8 mouse cellular contexts compared by ENCODE assay signal in genomic region chr10:128565206-128565787, GRCm38 (mm10). TPM values are rescaled to one million over a fixed set of nuclear protein-coding genes. Genes with fewer than 3 reads are reported as not detected.
DNase-seq lines count a peak whose midpoint lies in the region; ATAC-seq and TF ChIP-seq lines count a peak whose summit lies in the region.

No protein-coding gene starts in this region.

- H3K9ac ChIP-seq in forebrain, embryonic 16.5 days (replicated peaks; ENCODE audit: low read depth, low read length) = peak overlapping the region; percentile 92
- peak overlapping the region; percentile 94 for H3K9ac ChIP-seq in kidney, embryonic 15.5 days
- peak overlapping the region; percentile 79 for H3K9ac ChIP-seq in stomach, embryonic 14.5 days (replicated peaks; ENCODE audit: low read depth, low read length)

- no peaks in the 10 kb centered on the region for H3K27me3 ChIP-seq in forebrain, embryonic 16.5 days (replicated peaks; ENCODE audit: control insufficient read depth, insufficient read depth, low read length)
- H3K27me3 ChIP-seq in kidney, embryonic 15.5 days = no peaks in the 10 kb centered on the region
- H3K27me3 ChIP-seq in stomach, embryonic 14.5 days (ENCODE audit: control insufficient read depth, insufficient read depth, low read length) = no peaks in the 10 kb centered on the region

- under 1% methylated on average over 46 of the region's 46 CpGs for WGBS in forebrain, embryonic 16.5 days
- WGBS in kidney, embryonic 15.5 days = under 1% methylated on average over 45 of the region's 46 CpGs
- under 1% methylated on average over 44 of the region's 46 CpGs for WGBS in stomach, embryonic 14.5 days

- H3K9me3 ChIP-seq in forebrain, embryonic 16.5 days (ENCODE audit: control insufficient read depth, low read length) = no peaks in the 10 kb centered on the region
- H3K9me3 ChIP-seq in kidney, embryonic 15.5 days (replicated peaks) = no peaks in the 10 kb centered on the region
- H3K9me3 ChIP-seq in stomach, embryonic 14.5 days (ENCODE audit: control insufficient read depth, low read depth, low read length) = no peaks in the 10 kb centered on the region

- peak overlapping the region; percentile 93 for H3K27ac ChIP-seq in layer of hippocampus, adult 2 months
- peak overlapping the region; percentile 92 for H3K27ac ChIP-seq in forebrain, embryonic 16.5 days (ENCODE audit: low read length)
- peak overlapping the region; percentile 93 for H3K27ac ChIP-seq in kidney, embryonic 15.5 days
- H3K27ac ChIP-seq in stomach, embryonic 14.5 days (ENCODE audit: low read length) = peak overlapping the region; percentile 91

- H3K4me3 ChIP-seq in layer of hippocampus, adult 2 months = peak overlapping the region; percentile 76
- peak overlapping the region; percentile 96 for H3K4me3 ChIP-seq in forebrain, embryonic 16.5 days (replicated peaks; ENCODE audit: low read length)
- H3K4me3 ChIP-seq in kidney, embryonic 15.5 days (replicated peaks) = peak overlapping the region; percentile 91
- peak overlapping the region; percentile 90 for H3K4me3 ChIP-seq in stomach, embryonic 14.5 days (ENCODE audit: low read depth, low read length)

- ATAC-seq in activated CD4-positive, CD25-positive, alpha-beta regulatory T cell, adult 4 months = peak; percentile 4
- ATAC-seq in forebrain, embryonic 16.5 days = peak; percentile 22
- ATAC-seq in kidney, embryonic 15.5 days (replicated peaks; ENCODE audit: low FRiP score) = peak; percentile 29
- ATAC-seq in megakaryocyte, adult 5-6 weeks (ENCODE audit: poor library complexity, severe bottlenecking) = peak; percentile 34
- ATAC-seq in stomach, embryonic 14.5 days (ENCODE audit: insufficient number of reproducible peaks, insufficient read depth, low FRiP score, low read depth) = peak; percentile 7; the same call in 1 of the 2 replicates

- H3K4me2 ChIP-seq in forebrain, embryonic 16.5 days (ENCODE audit: low read length) = peak overlapping the region; percentile 98
- H3K4me2 ChIP-seq in kidney, embryonic 15.5 days = peak overlapping the region; percentile 85
- H3K4me2 ChIP-seq in stomach, embryonic 14.5 days (replicated peaks; ENCODE audit: low read depth, low read length) = peak overlapping the region; percentile 86

- peaks cover 17% of the 10 kb centered on the region for H3K36me3 ChIP-seq in forebrain, embryonic 16.5 days (ENCODE audit: control insufficient read depth, insufficient read depth)
- peaks cover 37% of the 10 kb centered on the region for H3K36me3 ChIP-seq in kidney, embryonic 15.5 days
- peaks cover 32% of the 10 kb centered on the region for H3K36me3 ChIP-seq in stomach, embryonic 14.5 days (ENCODE audit: control insufficient read depth, insufficient read depth, low read length)

- DNase-seq in layer of hippocampus, adult 2 months (ENCODE audit: low spot score in 2 of 2) = no peak
- DNase-seq in layer of hippocampus, adult 11-12 months (ENCODE audit: low spot score) = no peak
- DNase-seq in right cerebral cortex, adult 18-20 months = no peak

- TF ChIP-seq CTCF in layer of hippocampus, adult 2 months (conservative IDR thresholded peaks at IDR 0.05) = no peak

- H3K4me1 ChIP-seq in forebrain, embryonic 16.5 days (replicated peaks; ENCODE audit: control insufficient read depth, insufficient read depth, low read length) = peaks cover 16% of the 10 kb centered on the region
- peaks cover 23% of the 10 kb centered on the region for H3K4me1 ChIP-seq in kidney, embryonic 15.5 days
- H3K4me1 ChIP-seq in stomach, embryonic 14.5 days (ENCODE audit: control insufficient read depth, insufficient read depth, low read length) = peaks cover 12% of the 10 kb centered on the region

RNA-seq across cellular contexts. Expression of gene Pa2g4, which starts 0.5 kb away (rescaled TPM):
- total RNA-seq in layer of hippocampus, adult 2 months (2021) = 10 to 100 TPM; 61.4 to 64.4 TPM
- 100 to 1,000 TPM; 136 to 160 TPM for polyA plus RNA-seq in activated CD4-positive, CD25-positive, alpha-beta regulatory T cell, adult 4 months (2017; shearing (Covaris generic))
- 149 and 152 TPM in 2 replicates for polyA plus RNA-seq in forebrain, embryonic 16.5 days (2015; fragmentation: Nextera tagmentation; extraction: Ambion mirVana)
- 205 and 207 TPM in 2 replicates for polyA plus RNA-seq in kidney, embryonic 15.5 days (2015; fragmentation: Nextera tagmentation; extraction: Ambion mirVana)
- total RNA-seq in megakaryocyte, adult 5-6 weeks (2015) = 116 TPM in 2 replicates
- total RNA-seq in megakaryocyte, adult 5-6 weeks (2017) = 90.4 and 95.0 TPM in 2 replicates
- polyA plus RNA-seq in stomach, embryonic 14.5 days (2014; fragmentation: Nextera tagmentation; extraction: Ambion mirVana) = 210 and 218 TPM in 2 replicates

RNA-seq across cellular contexts. Expression of gene Rpl41, which starts 16.2 kb away (rescaled TPM):
- 1,000 to 10,000 TPM; 1,438 to 1,486 TPM for total RNA-seq in layer of hippocampus, adult 2 months (2021)
- 1,000 to 10,000 TPM; 5,950 to 7,803 TPM for polyA plus RNA-seq in activated CD4-positive, CD25-positive, alpha-beta regulatory T cell, adult 4 months (2017; shearing (Covaris generic))
- 2,032 and 2,064 TPM in 2 replicates for polyA plus RNA-seq in forebrain, embryonic 16.5 days (2015; fragmentation: Nextera tagmentation; extraction: Ambion mirVana)
- polyA plus RNA-seq in kidney, embryonic 15.5 days (2015; fragmentation: Nextera tagmentation; extraction: Ambion mirVana) = 4,214 and 4,446 TPM in 2 replicates
- total RNA-seq in megakaryocyte, adult 5-6 weeks (2015) = 2,152 and 2,213 TPM in 2 replicates
- total RNA-seq in megakaryocyte, adult 5-6 weeks (2017) = 1,919 and 2,042 TPM in 2 replicates
- polyA plus RNA-seq in stomach, embryonic 14.5 days (2014; fragmentation: Nextera tagmentation; extraction: Ambion mirVana) = 4,724 and 5,059 TPM in 2 replicates

RNA-seq across cellular contexts. Expression of gene Zc3h10, which starts 17.7 kb away (rescaled TPM):
- total RNA-seq in layer of hippocampus, adult 2 months (2021) = 10 to 100 TPM; 12.2 to 14.3 TPM
- polyA plus RNA-seq in activated CD4-positive, CD25-positive, alpha-beta regulatory T cell, adult 4 months (2017; shearing (Covaris generic)) = 10 to 100 TPM in 1 of 2 experiments, 1 to 10 TPM in 1; 6.4 to 10.1 TPM
- polyA plus RNA-seq in forebrain, embryonic 16.5 days (2015; fragmentation: Nextera tagmentation; extraction: Ambion mirVana) = 20.9 and 21.7 TPM in 2 replicates
- 16.2 and 17.7 TPM in 2 replicates for polyA plus RNA-seq in kidney, embryonic 15.5 days (2015; fragmentation: Nextera tagmentation; extraction: Ambion mirVana)
- 6.0 and 8.1 TPM in 2 replicates for total RNA-seq in megakaryocyte, adult 5-6 weeks (2015)
- 12.9 and 14.5 TPM in 2 replicates for total RNA-seq in megakaryocyte, adult 5-6 weeks (2017)
- polyA plus RNA-seq in stomach, embryonic 14.5 days (2014; fragmentation: Nextera tagmentation; extraction: Ambion mirVana) = 8.8 and 10.7 TPM in 2 replicates

RNA-seq across cellular contexts. Expression of gene Erbb3, which starts 24.2 kb away (rescaled TPM):
- total RNA-seq in layer of hippocampus, adult 2 months (2021) = 1 to 10 TPM; 5.7 to 5.9 TPM
- 1 to 10 TPM; 4.1 to 4.2 TPM for polyA plus RNA-seq in activated CD4-positive, CD25-positive, alpha-beta regulatory T cell, adult 4 months (2017; shearing (Covaris generic))
- 0.46 and 0.62 TPM in 2 replicates for polyA plus RNA-seq in forebrain, embryonic 16.5 days (2015; fragmentation: Nextera tagmentation; extraction: Ambion mirVana)
- polyA plus RNA-seq in kidney, embryonic 15.5 days (2015; fragmentation: Nextera tagmentation; extraction: Ambion mirVana) = 9.7 and 10.7 TPM in 2 replicates
- 2.5 and 2.8 TPM in 2 replicates for total RNA-seq in megakaryocyte, adult 5-6 weeks (2015)
- total RNA-seq in megakaryocyte, adult 5-6 weeks (2017) = 1.5 and 2.1 TPM in 2 replicates
- polyA plus RNA-seq in stomach, embryonic 14.5 days (2014; fragmentation: Nextera tagmentation; extraction: Ambion mirVana) = 27.1 TPM in 2 replicates

RNA-seq across cellular contexts. Expression of gene Esyt1, which starts 39.6 kb away (rescaled TPM):
- total RNA-seq in layer of hippocampus, adult 2 months (2021) = 1 to 10 TPM; 5.5 TPM
- polyA plus RNA-seq in activated CD4-positive, CD25-positive, alpha-beta regulatory T cell, adult 4 months (2017; shearing (Covaris generic)) = 10 to 100 TPM; 77.5 to 80.7 TPM
- 9.0 and 9.6 TPM in 2 replicates for polyA plus RNA-seq in forebrain, embryonic 16.5 days (2015; fragmentation: Nextera tagmentation; extraction: Ambion mirVana)
- 19.4 and 22.8 TPM in 2 replicates for polyA plus RNA-seq in kidney, embryonic 15.5 days (2015; fragmentation: Nextera tagmentation; extraction: Ambion mirVana)
- total RNA-seq in megakaryocyte, adult 5-6 weeks (2015) = 125 and 127 TPM in 2 replicates
- 266 and 267 TPM in 2 replicates for total RNA-seq in megakaryocyte, adult 5-6 weeks (2017)
- polyA plus RNA-seq in stomach, embryonic 14.5 days (2014; fragmentation: Nextera tagmentation; extraction: Ambion mirVana) = 25.8 and 28.9 TPM in 2 replicates
